Mouse (Mus musculus): ENCODE measurements at regions not wholly inside any gene's neighbourhood (a gene's known extent, or its start where the extent isn't known, plus 50 kb on each side); places are given as distances from the start of the nearest gene placed in this dataset.
"Not testable (repeated sequence)": the region's sequence is repeated elsewhere in the genome, so short reads cannot be mapped to it uniquely, and the experiment has no call there.

DNA sequence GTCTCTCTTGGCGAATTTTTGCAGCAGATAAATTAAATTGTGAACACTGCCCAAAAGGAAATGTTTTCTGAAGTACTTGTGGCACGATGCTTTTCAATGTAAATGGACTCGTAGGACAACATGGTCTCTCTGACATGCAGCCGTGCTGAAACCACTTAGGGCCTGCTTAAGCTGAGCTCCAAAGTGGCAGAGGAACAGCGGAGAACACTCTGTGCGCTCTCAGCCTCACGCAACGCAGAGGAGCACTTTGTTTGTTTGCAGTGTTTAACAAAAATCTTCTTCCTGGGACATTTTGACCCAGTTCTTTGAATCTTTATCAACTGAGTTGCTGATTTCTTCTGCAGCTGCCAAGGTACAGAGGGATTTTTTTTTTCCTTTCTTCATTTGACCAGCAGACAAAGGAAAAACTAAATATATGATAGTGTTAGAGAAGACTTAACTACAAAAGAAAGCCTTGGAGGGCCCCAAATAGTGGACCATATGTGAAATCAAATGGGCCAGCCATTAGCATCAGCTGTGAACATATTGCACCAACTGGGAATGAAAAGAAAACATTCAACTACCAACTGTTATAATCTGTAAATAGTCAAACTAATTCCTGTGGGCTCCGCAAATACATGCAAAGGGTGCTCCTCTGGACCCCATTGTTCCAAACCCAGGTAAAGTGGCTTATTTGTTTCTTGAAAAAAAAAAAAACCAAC, 639.5 kb downstream of the Rwdd3 start:
- DNase-seq (ENCODE audit: low spot score in 2 of 2), result no peak

GRCm38 (mm10) chr3:120511651-120512050, 659.8 kb downstream of the Rwdd3 start:
- no peak for DNase-seq (ENCODE audit: low spot score in 2 of 2)

DNA sequence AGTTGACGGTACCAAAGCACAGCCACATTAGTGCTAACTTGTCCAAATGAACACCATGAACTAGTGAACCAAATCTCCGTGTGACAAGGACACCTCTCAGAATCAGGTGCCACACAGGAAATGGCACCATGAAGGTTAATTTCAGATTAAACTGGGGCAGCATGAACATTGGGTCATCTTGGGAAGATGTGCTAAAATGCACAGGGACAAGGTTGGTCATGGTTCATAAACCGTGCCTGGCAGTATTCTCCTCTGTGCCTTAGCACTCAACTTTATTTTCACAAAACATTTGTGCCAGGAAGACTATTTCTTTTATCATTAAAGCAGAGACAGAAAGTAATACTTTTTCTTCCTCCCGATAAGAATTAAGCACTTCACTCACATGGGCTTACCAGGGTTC, 672.6 kb downstream of the Rwdd3 start:
- DNase-seq (ENCODE audit: low spot score in 2 of 2), result no peak

DNA sequence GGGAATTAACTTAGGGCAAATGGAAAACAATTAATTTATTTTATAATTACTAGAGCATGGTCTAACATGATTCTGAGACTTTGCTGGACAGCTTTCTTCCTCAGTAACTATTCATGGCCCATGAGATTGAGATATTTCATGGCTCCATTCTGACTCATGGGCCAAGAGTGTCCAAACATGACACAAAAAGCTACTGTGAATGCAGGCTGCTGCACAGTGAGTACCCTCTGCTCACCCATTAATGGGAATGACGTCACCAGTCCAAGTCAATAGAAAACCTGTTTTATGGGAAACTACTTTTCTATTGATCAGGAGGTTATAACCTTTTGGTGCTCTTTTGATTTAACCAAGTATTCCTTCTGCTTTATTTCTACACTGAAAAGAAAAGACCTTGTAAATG, 693.6 kb downstream of the Rwdd3 start:
- DNase-seq (ENCODE audit: low spot score in 2 of 2), result no peak

GRCm38 (mm10) chr3:120477232-120477631, 693.0 kb upstream of the Ptbp2 start:
- DNase-seq (ENCODE audit: low spot score in 2 of 2), result no peak

DNA sequence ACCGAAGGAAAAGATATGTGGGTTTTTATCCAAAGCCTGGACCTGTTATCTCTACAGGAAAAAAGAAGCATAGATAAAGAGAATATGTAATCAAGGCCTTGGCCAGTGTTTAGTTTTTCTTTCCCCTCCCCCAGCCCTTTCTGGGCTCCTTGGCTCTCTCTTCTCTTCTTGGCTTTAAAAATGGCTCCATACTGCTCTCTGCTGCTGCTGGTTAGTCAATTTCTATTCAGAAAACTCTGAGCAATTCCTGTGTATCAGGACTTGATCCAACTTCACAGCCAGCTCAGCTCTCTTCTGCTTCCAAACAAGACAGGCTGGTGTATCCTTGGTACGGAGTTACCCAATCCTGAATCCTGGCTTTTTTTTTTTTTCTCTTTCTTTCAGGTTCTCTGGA, 689.4 kb upstream of the Ptbp2 start:
- DNase-seq (ENCODE audit: low spot score in 2 of 2), result peak in 1 of 2 experiments; percentile 20

DNA sequence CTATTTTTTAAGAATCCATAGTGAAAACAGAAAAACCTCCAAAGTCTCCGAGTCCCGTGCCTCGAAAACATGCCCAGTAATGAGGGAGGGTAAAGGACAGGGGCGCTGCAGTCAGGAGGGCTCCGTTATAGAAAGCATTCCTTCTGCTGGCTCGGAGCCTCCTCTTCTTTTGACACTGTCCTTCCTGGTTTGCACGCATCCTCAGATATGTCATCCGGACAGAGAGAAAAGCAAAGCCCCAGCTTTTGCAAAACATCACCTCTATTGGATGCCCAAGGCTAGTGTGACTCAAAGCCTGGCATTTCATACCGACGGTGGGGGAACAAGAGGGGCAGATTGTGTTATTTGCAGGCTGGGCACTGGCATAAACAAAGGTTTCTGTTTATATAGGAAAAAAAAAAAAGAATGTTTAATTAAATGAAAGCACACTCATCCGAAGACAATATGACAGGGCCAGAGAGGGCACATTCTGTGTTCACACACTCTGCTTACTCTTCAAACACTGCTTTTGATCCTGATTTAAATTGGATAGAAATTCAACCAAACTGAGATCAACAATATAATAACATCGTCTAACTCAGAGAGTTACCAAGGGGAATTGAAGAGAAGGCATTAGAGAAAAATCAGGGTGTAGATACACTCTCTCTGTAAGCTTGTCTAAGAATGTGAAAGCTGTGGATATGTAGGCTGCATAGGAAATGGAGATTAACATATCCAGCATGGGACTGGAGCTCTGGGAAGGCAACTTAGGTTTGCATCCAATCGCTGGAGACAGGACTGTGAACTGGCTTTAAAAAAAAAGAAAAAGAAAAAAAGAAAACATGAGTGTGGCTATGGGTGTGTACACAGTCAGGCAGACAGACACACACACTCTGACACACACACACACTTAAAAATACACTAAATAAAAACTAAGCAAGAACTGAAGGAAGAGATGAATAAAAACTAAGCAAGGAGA, 688.7 kb upstream of the Ptbp2 start:
- no peak for DNase-seq (ENCODE audit: low spot score in 2 of 2)

DNA sequence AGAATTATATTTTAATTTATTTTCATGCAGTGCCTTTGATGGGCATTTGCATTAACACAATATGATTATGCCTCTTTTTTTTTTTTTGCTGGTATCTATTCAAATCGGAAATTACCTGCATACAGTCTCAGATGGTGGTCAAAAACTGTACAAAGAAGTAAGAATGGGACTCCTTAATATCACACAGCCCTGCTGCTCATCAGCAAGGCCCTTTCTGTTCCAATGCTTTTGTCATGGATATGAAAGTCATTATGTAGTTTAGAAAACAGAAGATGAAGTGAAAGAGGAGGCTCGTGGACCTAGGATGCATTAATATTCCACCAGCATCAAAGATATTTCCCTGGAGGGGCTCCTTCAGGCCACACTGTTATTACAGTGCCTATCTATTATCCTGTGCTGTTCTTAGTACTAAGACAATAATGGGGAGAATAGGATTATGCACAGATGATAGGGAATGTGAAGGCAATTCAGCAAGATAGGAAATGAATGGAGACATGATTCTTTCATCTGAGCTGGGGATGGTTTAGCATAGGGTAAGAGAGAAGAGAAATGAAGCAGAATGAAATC, 687.7 kb upstream of the Ptbp2 start:
- no peak for DNase-seq (ENCODE audit: low spot score in 2 of 2)

- no peak for DNase-seq (ENCODE audit: low spot score in 2 of 2)
Measured at GRCm38 (mm10) chr3:120468887-120469286, 684.6 kb upstream of the Ptbp2 start.

DNA sequence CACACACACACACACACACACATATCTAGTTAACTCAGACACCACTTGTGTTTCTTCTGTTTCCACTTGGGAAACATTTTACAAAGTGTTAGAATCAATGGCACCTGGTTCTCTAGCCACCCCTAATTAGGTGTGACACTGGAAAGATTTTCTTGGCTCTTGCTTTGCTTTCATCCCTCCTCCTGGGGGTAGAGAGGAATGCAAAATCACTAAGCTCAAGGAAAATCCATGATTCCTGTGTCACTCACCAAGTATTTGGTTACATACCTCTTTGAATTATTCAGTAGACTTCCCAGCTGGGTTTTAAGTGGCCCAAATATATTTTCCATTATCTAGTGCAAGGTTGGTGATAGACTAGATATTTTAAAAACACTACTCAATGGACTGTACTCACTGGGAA, 676.5 kb upstream of the Ptbp2 start:
- no peak for DNase-seq (ENCODE audit: low spot score in 2 of 2)

DNA sequence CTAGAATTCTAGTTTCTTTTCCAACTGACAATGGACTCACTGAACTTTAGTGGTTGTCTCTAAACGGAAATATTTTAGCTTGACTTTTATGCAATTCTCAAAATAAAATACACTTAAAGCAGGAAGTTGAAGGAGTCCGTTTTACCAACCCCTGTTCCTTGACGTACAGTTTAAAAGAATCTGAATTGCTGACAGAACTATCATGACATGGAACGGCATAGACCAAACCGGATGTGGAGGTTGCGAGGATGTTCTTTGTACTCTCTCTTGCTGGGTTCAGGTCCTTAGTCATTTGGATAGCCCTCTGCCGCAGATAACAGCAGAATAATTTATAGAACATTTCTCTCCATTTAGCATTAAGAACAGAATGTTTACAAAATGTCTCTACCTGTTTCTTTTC, 673.6 kb upstream of the Ptbp2 start:
- DNase-seq (ENCODE audit: low spot score in 2 of 2), result no peak

DNA sequence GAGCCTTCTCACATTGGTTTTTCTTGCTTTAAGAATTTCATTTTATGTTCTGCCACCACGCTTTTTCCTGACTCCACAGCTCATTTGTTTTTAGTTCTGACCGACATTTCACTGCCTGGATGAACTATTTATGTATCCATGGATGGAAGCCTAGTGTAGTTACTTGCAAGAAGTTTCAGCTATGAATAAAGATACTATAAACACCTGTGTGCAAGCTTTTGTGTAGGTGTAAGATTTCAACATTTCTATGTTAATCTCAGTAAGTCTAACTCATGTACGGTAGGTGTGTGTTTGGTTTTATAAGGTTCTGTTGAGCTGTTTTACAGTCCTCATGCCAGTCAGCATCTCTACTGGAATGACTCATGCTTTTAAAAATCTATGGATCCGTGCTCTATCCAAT, 656.9 kb upstream of the Ptbp2 start:
- no peak for DNase-seq (ENCODE audit: low spot score in 2 of 2)

DNA sequence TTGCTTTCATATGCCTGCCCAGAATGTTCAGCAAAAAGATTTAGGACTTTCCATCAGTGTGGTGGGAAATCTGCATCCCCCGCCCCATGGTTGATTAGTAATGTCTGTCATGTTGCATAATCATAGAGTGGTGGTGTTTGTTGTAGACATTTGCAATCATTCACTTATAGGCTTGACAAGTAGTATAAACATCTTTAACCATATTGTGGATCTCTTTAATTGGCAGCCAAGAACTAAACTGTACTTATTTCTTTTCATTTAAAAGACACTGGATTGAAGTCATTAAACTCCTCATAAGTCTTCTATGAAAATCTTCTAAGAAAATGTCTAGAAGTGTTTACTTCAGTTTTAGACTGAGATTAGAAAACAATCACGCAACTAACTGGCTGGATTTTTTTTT, 646.0 kb upstream of the Ptbp2 start:
- DNase-seq (ENCODE audit: low spot score in 2 of 2), result no peak

DNA sequence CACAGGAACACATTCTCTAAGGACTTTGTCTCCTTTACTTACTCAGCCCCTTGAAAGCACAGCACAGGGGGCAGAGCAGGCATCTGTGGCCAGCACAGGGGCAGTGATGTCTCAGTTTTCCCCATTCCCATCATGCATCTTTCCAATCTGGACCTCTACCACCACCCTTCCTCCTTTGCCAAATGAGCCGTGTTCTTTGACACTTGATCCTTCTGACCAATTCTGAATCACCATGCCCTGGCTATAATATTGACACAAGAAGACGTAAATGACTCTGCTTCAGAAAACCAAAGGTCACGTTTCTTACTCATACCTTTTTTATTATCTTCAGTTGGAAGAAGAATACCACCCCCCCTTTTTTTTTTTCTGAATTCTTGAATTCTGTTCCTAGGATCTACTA, 632.4 kb upstream of the Ptbp2 start:
- no peak for DNase-seq (ENCODE audit: low spot score in 2 of 2)

- no peak for DNase-seq (ENCODE audit: low spot score in 2 of 2)
Measured at GRCm38 (mm10) chr3:120375688-120376289, 591.5 kb upstream of the Ptbp2 start.

DNA sequence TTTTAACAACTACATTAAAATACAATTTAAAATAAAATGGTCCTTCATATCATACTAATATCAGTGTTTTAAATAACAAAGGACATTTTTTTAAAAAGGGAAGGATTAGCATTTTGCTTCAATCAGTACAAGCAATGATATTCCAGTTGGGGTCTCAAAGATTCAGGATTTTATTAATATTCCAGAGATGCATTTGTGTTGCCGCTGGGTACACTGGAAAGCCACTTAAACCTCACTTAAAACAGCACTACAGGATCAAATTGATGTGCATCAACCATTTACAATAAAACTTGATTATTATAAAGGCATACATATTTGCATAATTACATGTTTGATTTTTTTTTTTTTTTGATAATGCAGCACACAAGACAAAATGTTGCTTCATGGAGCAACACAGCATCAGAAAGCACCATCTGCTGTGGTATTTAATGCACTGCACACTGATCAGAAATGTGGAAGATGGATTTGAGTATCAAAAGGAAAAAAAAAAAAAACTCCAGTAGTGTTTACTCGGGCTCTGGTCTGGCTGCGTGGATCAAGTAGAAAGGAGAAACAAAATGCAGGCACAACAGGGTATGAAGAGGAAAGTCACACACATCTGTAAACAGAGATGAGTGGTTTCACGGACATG, 558.6 kb upstream of the Ptbp2 start:
- DNase-seq (ENCODE audit: low spot score in 2 of 2), result no peak

- DNase-seq (ENCODE audit: low spot score in 2 of 2), result no peak
Measured at GRCm38 (mm10) chr3:120341882-120342281, 557.6 kb upstream of the Ptbp2 start.

- no peak for DNase-seq (ENCODE audit: low spot score in 2 of 2)
Measured at GRCm38 (mm10) chr3:120335843-120336585, 551.7 kb upstream of the Ptbp2 start.

- not testable (repeated sequence) for DNase-seq (ENCODE audit: low spot score in 2 of 2)
Measured at GRCm38 (mm10) chr3:120307042-120307441, 522.8 kb upstream of the Ptbp2 start.

DNA sequence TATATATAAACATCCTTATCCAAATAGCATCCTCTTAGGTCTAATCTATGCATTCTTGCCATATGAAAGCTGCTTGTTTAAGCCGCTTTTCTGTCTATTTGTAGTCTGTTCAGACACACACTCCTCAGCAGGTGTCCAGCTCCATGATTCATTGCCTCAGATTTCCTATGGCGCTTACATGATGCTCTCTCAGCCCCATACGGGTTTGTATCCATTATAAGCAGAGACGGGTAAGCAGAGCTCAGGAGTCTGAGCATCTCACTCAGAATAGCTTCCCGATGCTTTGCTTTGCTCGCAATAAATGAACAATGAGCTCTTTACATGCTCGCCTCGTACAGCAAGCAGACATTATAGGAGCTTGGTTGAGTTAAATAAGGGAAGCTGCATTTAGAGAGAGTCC, 521.3 kb upstream of the Ptbp2 start:
- no peak for DNase-seq (ENCODE audit: low spot score in 2 of 2)
